Mouse (Mus musculus): Measurements from ENCODE around the gene Tdrd12. TPM values are rescaled to one million over a fixed set of nuclear protein-coding genes. Genes with fewer than 3 reads are reported as not detected.

Tdrd12 gene
- polyA plus RNA-seq, 1 experiment from 2014 or later = 0.53 TPM

Other genes with a start within 250 kb of the Tdrd12 start
- gene Gpatch1, start 219.3 kb downstream of the Tdrd12 start, polyA plus RNA-seq (2016; fragmentation: Nextera tagmentation; extraction: Ambion mirVana) = 20.0 and 20.3 TPM in 2 replicates
- 3.7 TPM in 2 replicates for gene Rhpn2, start 203.6 kb downstream of the Tdrd12 start, polyA plus RNA-seq (2016; fragmentation: Nextera tagmentation; extraction: Ambion mirVana)
- 21.0 and 24.2 TPM in 2 replicates for gene Faap24, start 140.9 kb downstream of the Tdrd12 start, polyA plus RNA-seq (2016; fragmentation: Nextera tagmentation; extraction: Ambion mirVana)
- gene Cep89, start 140.7 kb downstream of the Tdrd12 start, polyA plus RNA-seq (2016; fragmentation: Nextera tagmentation; extraction: Ambion mirVana) = 39.9 and 40.8 TPM in 2 replicates
- not detected in 2 replicates for gene Slc7a9, start 88.9 kb downstream of the Tdrd12 start, polyA plus RNA-seq (2016; fragmentation: Nextera tagmentation; extraction: Ambion mirVana)
- gene Nudt19, start 18.6 kb upstream of the Tdrd12 start, polyA plus RNA-seq (2016; fragmentation: Nextera tagmentation; extraction: Ambion mirVana) = 46.4 and 49.0 TPM in 2 replicates
- 0.09 and 0.18 TPM in 2 replicates for gene Rgs9bp, start 47.8 kb upstream of the Tdrd12 start, polyA plus RNA-seq (2016; fragmentation: Nextera tagmentation; extraction: Ambion mirVana)
- gene Ankrd27, start 48.5 kb upstream of the Tdrd12 start, polyA plus RNA-seq (2016; fragmentation: Nextera tagmentation; extraction: Ambion mirVana) = 25.1 and 25.5 TPM in 2 replicates
- gene Pdcd5, start 109.8 kb upstream of the Tdrd12 start, polyA plus RNA-seq (2016; fragmentation: Nextera tagmentation; extraction: Ambion mirVana) = 267 and 276 TPM in 2 replicates
- gene Dpy19l3, start 216.7 kb upstream of the Tdrd12 start, polyA plus RNA-seq (2016; fragmentation: Nextera tagmentation; extraction: Ambion mirVana) = 35.2 and 35.9 TPM in 2 replicates

Data from neural tube, embryonic 12.5 days (tissue).